Mouse (Mus musculus): ENCODE measurements around the gene Nlgn2.

DNA sequence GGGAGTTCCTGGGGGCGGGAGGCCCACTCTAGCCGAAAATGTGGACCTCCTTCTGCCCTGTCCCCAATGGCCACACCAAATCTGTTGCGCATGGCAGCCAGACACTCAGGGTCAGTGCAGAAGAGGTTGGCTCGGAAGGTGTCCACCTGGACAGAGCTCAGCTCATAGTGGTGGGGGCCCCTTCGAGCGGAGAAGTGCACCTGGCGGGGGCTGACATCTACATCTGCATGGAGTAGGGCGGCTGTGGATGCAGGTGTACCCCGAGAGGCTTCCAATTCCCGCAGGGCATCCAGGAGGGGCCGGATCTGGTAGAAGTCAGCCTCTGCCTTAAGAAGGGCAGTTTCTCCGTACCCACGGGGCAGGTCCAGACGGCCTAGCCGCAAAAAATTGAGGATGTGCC lies 42.1 kb upstream of the Nlgn2 start:
- TF ChIP-seq TAL1 (IDR thresholded peaks at IDR 0.05; ENCODE audit: low read length) = no peak
- TF ChIP-seq GATA1 (IDR thresholded peaks at IDR 0.05; ENCODE audit: low read length) = no peak
